Mouse (Mus musculus) bone marrow macrophage, adult 2 months (primary cell): ENCODE data around the gene Glod4.

Experiments used
- CTCF ChIP-seq: IDR thresholded peaks from 2 replicates; pipeline ENCODE4 v1.5.1; 2012; ENCODE audit warnings: low read depth, mild to moderate bottlenecking, low read length, moderate library complexity
- POLR2A ChIP-seq: IDR thresholded peaks from 2 replicates; pipeline ENCODE4 v1.6.1; 2012; ENCODE audit warnings: mild to moderate bottlenecking, low read depth, low read length, borderline replicate concordance

DNA sequence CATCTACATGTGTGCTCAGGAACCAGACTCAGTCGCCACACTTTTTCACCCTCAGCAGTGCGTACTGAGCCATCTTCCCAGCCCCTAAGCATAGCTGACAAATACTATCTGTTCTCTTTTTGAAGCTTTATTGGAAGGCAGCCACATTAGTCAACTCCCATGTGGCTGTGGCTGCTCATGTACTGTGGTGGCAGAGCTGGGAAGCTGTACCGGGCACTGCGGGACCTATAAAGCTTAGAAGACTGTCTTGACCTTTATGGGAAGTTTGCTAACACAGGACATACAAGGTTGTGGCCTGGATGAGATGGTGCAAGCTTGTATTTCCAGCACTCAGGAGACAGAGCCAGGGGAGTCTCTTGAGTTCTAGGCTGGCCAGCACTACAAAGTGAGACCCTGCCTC lies 76.9 kb downstream of the Glod4 start:
- TF ChIP-seq CTCF (no peak), POLR2A (no peak)
